In genomic region chr6:48198806-48199205, GRCm38 (mm10) we compare ENCODE assay signal across 21 mouse cellular contexts.
"Had no signal": no experiment of that assay in that cellular context is flagged by ENCODE, and none has a peak within 500 bp of the region (broad histone marks: within the 10 kb centered on the region; RNA-seq: fewer than 3 reads in every experiment).

No protein-coding gene starts in this region.

- H3K9me3 ChIP-seq: kidney, embryonic 15.5 days; limb, embryonic 12.5 days; liver, embryonic 12.5 days; liver, embryonic 15.5 days; lung, embryonic 15.5 days; megakaryocyte, embryonic 14.5 days; midbrain, embryonic 10.5 days; midbrain, embryonic 13.5 days; neural tube, embryonic 13.5 days had no signal

- H3K9ac ChIP-seq: kidney, embryonic 15.5 days; limb, embryonic 12.5 days; liver, embryonic 12.5 days; liver, embryonic 15.5 days; lung, embryonic 15.5 days; midbrain, embryonic 13.5 days; neural tube, embryonic 13.5 days had no signal

- H3K27ac ChIP-seq: kidney, embryonic 15.5 days; left cerebral cortex, adult 2 months; limb, embryonic 12.5 days; liver, embryonic 12.5 days; liver, embryonic 15.5 days; lung, embryonic 15.5 days; midbrain, embryonic 10.5 days; midbrain, embryonic 13.5 days; neural tube, embryonic 13.5 days had no signal

- DNase-seq: kidney, postnatal 10 days; kidney, postnatal 36 days; layer of hippocampus, postnatal 36 days; liver; lung, adult 18-20 months; lung, postnatal 10 days; lung, postnatal 36 days; thymus, adult 18-20 months; thymus, postnatal 36 days had no signal

- ATAC-seq: liver, embryonic 12.5 days; midbrain, embryonic 13.5 days; midbrain, embryonic 16.5 days had no signal

- H3K27me3 ChIP-seq: kidney, embryonic 15.5 days; limb, embryonic 12.5 days; liver, embryonic 12.5 days; liver, embryonic 15.5 days; lung, embryonic 15.5 days; megakaryocyte, embryonic 14.5 days; midbrain, embryonic 13.5 days; neural tube, embryonic 13.5 days had no signal

- H3K4me3 ChIP-seq: kidney, embryonic 15.5 days; left cerebral cortex, adult 2 months; limb, embryonic 12.5 days; liver, embryonic 12.5 days; liver, embryonic 15.5 days; lung, embryonic 15.5 days; megakaryocyte, embryonic 14.5 days; midbrain, embryonic 10.5 days; midbrain, embryonic 13.5 days; myocyte; neural tube, embryonic 13.5 days had no signal

- H3K4me2 ChIP-seq: kidney, embryonic 15.5 days; limb, embryonic 12.5 days; liver, embryonic 12.5 days; liver, embryonic 15.5 days; lung, embryonic 15.5 days; midbrain, embryonic 13.5 days; neural tube, embryonic 13.5 days had no signal

- H3K4me1 ChIP-seq: kidney, embryonic 15.5 days; limb, embryonic 12.5 days; liver, embryonic 12.5 days; liver, embryonic 15.5 days; lung, embryonic 15.5 days; megakaryocyte, embryonic 14.5 days had no signal

- H3K36me3 ChIP-seq: kidney, embryonic 15.5 days; limb, embryonic 12.5 days; liver, embryonic 12.5 days; liver, embryonic 15.5 days; lung, embryonic 15.5 days; midbrain, embryonic 10.5 days; midbrain, embryonic 13.5 days; neural tube, embryonic 13.5 days had no signal
